8 mouse cellular contexts compared by ENCODE assay signal in genomic region chr4:142095513-142096241, GRCm38 (mm10). TPM values are rescaled to one million over a fixed set of nuclear protein-coding genes. Genes with fewer than 3 reads are reported as not detected.
DNase-seq lines count a peak whose midpoint lies in the region; ATAC-seq lines count a peak whose summit lies in the region.

No protein-coding gene starts in this region.

- no peak overlapping the region for H3K9ac ChIP-seq in embryonic facial prominence, embryonic 15.5 days
- no peak overlapping the region for H3K9ac ChIP-seq in hindbrain, embryonic 14.5 days
- H3K9ac ChIP-seq in intestine, embryonic 16.5 days (ENCODE audit: low read depth, low read length): no peak overlapping the region
- no peak overlapping the region for H3K9ac ChIP-seq in liver, embryonic 11.5 days (ENCODE audit: low read depth, low read length)

- peak; percentile 51 for DNase-seq in cerebellum, adult 11 months
- DNase-seq in adrenal gland, adult (ENCODE audit: inconsistent age in 2 of 2, low spot score in 1 of 2): peak; percentile 85 to 95
- peak; percentile 54 for DNase-seq in hindbrain, embryonic 14.5 days (ENCODE audit: low spot score)
- peak; percentile 45 for DNase-seq in lung, postnatal 25 days (ENCODE audit: low spot score)
- DNase-seq in liver, embryonic 11.5 days (ENCODE audit: low spot score): no peak

- H3K27ac ChIP-seq in embryonic facial prominence, embryonic 15.5 days (replicated peaks): peak overlapping the region; percentile 5; the same call in 1 of the 2 replicates
- H3K27ac ChIP-seq in hindbrain, embryonic 14.5 days: no peak overlapping the region; the same call in 1 of the 2 replicates
- H3K27ac ChIP-seq in intestine, embryonic 16.5 days (ENCODE audit: low read length): no peak overlapping the region
- H3K27ac ChIP-seq in liver, embryonic 11.5 days (ENCODE audit: low read depth, low read length): no peak overlapping the region

- no peaks in the 10 kb centered on the region for H3K9me3 ChIP-seq in embryonic facial prominence, embryonic 15.5 days (replicated peaks)
- H3K9me3 ChIP-seq in hindbrain, embryonic 14.5 days (ENCODE audit: control insufficient read depth, low read length): no peaks in the 10 kb centered on the region
- no peaks in the 10 kb centered on the region for H3K9me3 ChIP-seq in intestine, embryonic 16.5 days (ENCODE audit: control insufficient read depth, low read length)
- no peaks in the 10 kb centered on the region for H3K9me3 ChIP-seq in liver, embryonic 11.5 days (ENCODE audit: control insufficient read depth, low read length)

- H3K36me3 ChIP-seq in embryonic facial prominence, embryonic 15.5 days: no peaks in the 10 kb centered on the region
- no peaks in the 10 kb centered on the region for H3K36me3 ChIP-seq in hindbrain, embryonic 14.5 days (replicated peaks; ENCODE audit: control insufficient read depth, insufficient read depth)
- H3K36me3 ChIP-seq in intestine, embryonic 16.5 days (ENCODE audit: control insufficient read depth, insufficient read depth, low read length): no peaks in the 10 kb centered on the region
- H3K36me3 ChIP-seq in liver, embryonic 11.5 days (ENCODE audit: control insufficient read depth, insufficient read depth, low read length): no peaks in the 10 kb centered on the region

- no peak overlapping the region for H3K4me3 ChIP-seq in embryonic facial prominence, embryonic 15.5 days (replicated peaks)
- H3K4me3 ChIP-seq in hindbrain, embryonic 14.5 days (replicated peaks; ENCODE audit: low read length): no peak overlapping the region
- H3K4me3 ChIP-seq in intestine, embryonic 16.5 days (ENCODE audit: low read length): no peak overlapping the region
- no peak overlapping the region for H3K4me3 ChIP-seq in liver, embryonic 11.5 days (ENCODE audit: low read depth, low read length)

- 17% methylated on average over 15 of the region's 15 CpGs for WGBS in embryonic facial prominence, embryonic 15.5 days
- 41% methylated on average over 15 of the region's 15 CpGs for WGBS in hindbrain, embryonic 14.5 days
- WGBS in intestine, embryonic 16.5 days: 60% methylated on average over 15 of the region's 15 CpGs
- 72% methylated on average over 15 of the region's 15 CpGs for WGBS in liver, embryonic 11.5 days

- ATAC-seq in cerebellum, adult (ENCODE audit: insufficient number of reproducible peaks, low FRiP score, low TSS enrichment): no peak
- peak; percentile 58; the same call in 1 of the 2 replicates for ATAC-seq in embryonic facial prominence, embryonic 15.5 days (ENCODE audit: insufficient number of reproducible peaks, low FRiP score, low TSS enrichment, low read depth)
- peak; percentile 57; the same call in 1 of the 2 replicates for ATAC-seq in hindbrain, embryonic 14.5 days (ENCODE audit: low FRiP score)
- ATAC-seq in intestine, embryonic 16.5 days: no peak; the same call in 1 of the 2 replicates
- no peak for ATAC-seq in liver, embryonic 11.5 days (replicated peaks; ENCODE audit: low FRiP score)

- peak overlapping the region; percentile 24; the same call in 1 of the 2 replicates for H3K4me2 ChIP-seq in embryonic facial prominence, embryonic 15.5 days (replicated peaks)
- no peak overlapping the region for H3K4me2 ChIP-seq in hindbrain, embryonic 14.5 days (replicated peaks)
- H3K4me2 ChIP-seq in intestine, embryonic 16.5 days (ENCODE audit: low read depth, low read length): no peak overlapping the region
- H3K4me2 ChIP-seq in liver, embryonic 11.5 days: no peak overlapping the region

- no peaks in the 10 kb centered on the region for H3K27me3 ChIP-seq in embryonic facial prominence, embryonic 15.5 days
- no peaks in the 10 kb centered on the region for H3K27me3 ChIP-seq in hindbrain, embryonic 14.5 days (ENCODE audit: control insufficient read depth, insufficient read depth, low read length)
- H3K27me3 ChIP-seq in intestine, embryonic 16.5 days (replicated peaks; ENCODE audit: control insufficient read depth, insufficient read depth, low read length): no peaks in the 10 kb centered on the region
- no peaks in the 10 kb centered on the region for H3K27me3 ChIP-seq in liver, embryonic 11.5 days (replicated peaks; ENCODE audit: control insufficient read depth, insufficient read depth, low read length)

- H3K4me1 ChIP-seq in embryonic facial prominence, embryonic 15.5 days: peaks cover 26% of the 10 kb centered on the region
- 0 out of 2 replicates have a peak, but pooled peaks cover 5% of the 10 kb centered on the region for H3K4me1 ChIP-seq in hindbrain, embryonic 14.5 days (replicated peaks; ENCODE audit: control insufficient read depth, insufficient read depth, low read length)
- peaks cover 14% of the 10 kb centered on the region for H3K4me1 ChIP-seq in intestine, embryonic 16.5 days (ENCODE audit: control insufficient read depth, insufficient read depth, low read length)
- H3K4me1 ChIP-seq in liver, embryonic 11.5 days (replicated peaks; ENCODE audit: control insufficient read depth, insufficient read depth, low read length): peaks cover 9% of the 10 kb centered on the region; the same call in 1 of the 2 replicates

RNA-seq across cellular contexts. Expression of gene Tmem51, which starts 11.6 kb away (rescaled TPM):
- 18.3 and 20.2 TPM in 2 replicates for polyA plus RNA-seq in embryonic facial prominence, embryonic 15.5 days (2015; fragmentation: Nextera tagmentation; extraction: Ambion mirVana)
- polyA plus RNA-seq in hindbrain, embryonic 14.5 days (2014; fragmentation: Nextera tagmentation; extraction: Ambion mirVana): 6.5 and 6.6 TPM in 2 replicates
- 160 and 206 TPM in 2 replicates for polyA plus RNA-seq in intestine, embryonic 16.5 days (2015; fragmentation: Nextera tagmentation; extraction: Ambion mirVana)
- polyA plus RNA-seq in liver, embryonic 11.5 days (2014; fragmentation: Nextera tagmentation; extraction: Ambion mirVana): 16.7 and 17.7 TPM in 2 replicates

Comparison
In these comparisons a context has a peak if more than half of its experiments do, and no peak if none do; other contexts are left out.
1. ATAC-seq: peak in embryonic facial prominence, embryonic 15.5 days (single experiment) and hindbrain, embryonic 14.5 days (single experiment); none in cerebellum, adult (single experiment), intestine, embryonic 16.5 days (single experiment) and liver, embryonic 11.5 days (single experiment).